Mouse (Mus musculus) limb, embryonic 14.5 days (tissue): ENCODE measurements around the gene Senp6. TPM values are rescaled to one million over a fixed set of nuclear protein-coding genes. Genes with fewer than 3 reads are reported as not detected.

ENCODE experiments used
- ATAC-seq: fragments of 200-750 bp; cut with Nextera tagmentation; 2 replicates; pipeline ENCODE4 v1.8.0; 2017; ENCODE audit warnings: low read depth, moderate number of reproducible peaks, moderate TSS enrichment; ENCODE audit not compliant: low FRiP score
- DNase-seq: peaks from one replicate; pipeline ENCODE4 v3.0.0-alpha.2; 2015; ENCODE audit warnings: low spot score
- H3K27ac ChIP-seq: fragments of 300-500 bp; sonication (generic); replicated peaks from 2 replicates; pipeline ENCODE4 v1.5.1; 2014; ENCODE audit warnings: low read depth, mild to moderate bottlenecking, low read length, moderate library complexity, mixed read lengths
- H3K27me3 ChIP-seq: fragments of 300-500 bp; sonication (generic); 2 replicates; pipeline ENCODE4 v1.6.1; 2014; ENCODE audit warnings: low read length, mixed read lengths; ENCODE audit not compliant: control insufficient read depth, insufficient read depth
- H3K36me3 ChIP-seq: fragments of 300-500 bp; sonication (generic); 2 replicates; pipeline ENCODE4 v1.6.1; 2014; ENCODE audit warnings: mild to moderate bottlenecking, low read length, moderate library complexity, mixed read lengths; ENCODE audit not compliant: control insufficient read depth, insufficient read depth
- H3K4me1 ChIP-seq: fragments of 300-500 bp; sonication (generic); 2 replicates; pipeline ENCODE4 v1.6.1; 2014; ENCODE audit warnings: antibody characterized with exemption, low read length, mixed read lengths; ENCODE audit not compliant: control insufficient read depth, insufficient read depth
- H3K4me2 ChIP-seq: fragments of 300-500 bp; sonication (generic); replicated peaks from 2 replicates; pipeline ENCODE4 v1.6.1; 2014; ENCODE audit warnings: low read depth, mild to moderate bottlenecking, low read length, moderate library complexity; ENCODE audit not compliant: severe bottlenecking
- H3K4me3 ChIP-seq: fragments of 300-500 bp; sonication (generic); replicated peaks from 2 replicates; pipeline ENCODE4 v1.5.1; 2014; ENCODE audit warnings: low read length
- H3K9ac ChIP-seq: fragments of 300-500 bp; sonication (generic); 2 replicates; pipeline ENCODE4 v1.6.1; 2014; ENCODE audit warnings: mild to moderate bottlenecking, low read depth, low read length, moderate library complexity; ENCODE audit not compliant: severe bottlenecking
- H3K9me3 ChIP-seq: fragments of 300-500 bp; sonication (generic); 2 replicates; pipeline ENCODE4 v1.6.1; 2016; ENCODE audit warnings: low read length; ENCODE audit not compliant: control insufficient read depth
- POLR2A ChIP-seq: fragments of 200-500 bp; IDR thresholded peaks from 2 replicates; pipeline ENCODE4 v1.8.0; 2012; ENCODE audit warnings: inconsistent platforms, mild to moderate bottlenecking, moderate library complexity, borderline replicate concordance; ENCODE audit not compliant: insufficient read depth, insufficient read length; ENCODE audit errors: extremely low read depth
- WGBS: fragments of 180-500 bp; shearing (Covaris S2); extraction: QIAGEN DNeasy Blood & Tissue Kit; methylation state at CpG from one replicate; pipeline ENCODE4 v1.1.7; 2014; 5-methylcytosine and 5-hydroxymethylcytosine counted together
- polyA plus RNA-seq, 2 experiments: library from polyadenylated mRNA; depleted of rRNA in 1 of 2; stranded (reverse) in 1 of 2; unstranded in 1 of 2; fragments of >200 nt; fragmentation: Nextera tagmentation in 1 of 2; extraction: Ambion mirVana in 1 of 2; gene quantifications; 2 replicates each; pipeline versions ENCODE4 v1.2.1 to v1.2.3; 2012 to 2014

Gene Senp6
- polyA plus RNA-seq, 2 experiments = 72.9 to 80.8 TPM

DNA sequence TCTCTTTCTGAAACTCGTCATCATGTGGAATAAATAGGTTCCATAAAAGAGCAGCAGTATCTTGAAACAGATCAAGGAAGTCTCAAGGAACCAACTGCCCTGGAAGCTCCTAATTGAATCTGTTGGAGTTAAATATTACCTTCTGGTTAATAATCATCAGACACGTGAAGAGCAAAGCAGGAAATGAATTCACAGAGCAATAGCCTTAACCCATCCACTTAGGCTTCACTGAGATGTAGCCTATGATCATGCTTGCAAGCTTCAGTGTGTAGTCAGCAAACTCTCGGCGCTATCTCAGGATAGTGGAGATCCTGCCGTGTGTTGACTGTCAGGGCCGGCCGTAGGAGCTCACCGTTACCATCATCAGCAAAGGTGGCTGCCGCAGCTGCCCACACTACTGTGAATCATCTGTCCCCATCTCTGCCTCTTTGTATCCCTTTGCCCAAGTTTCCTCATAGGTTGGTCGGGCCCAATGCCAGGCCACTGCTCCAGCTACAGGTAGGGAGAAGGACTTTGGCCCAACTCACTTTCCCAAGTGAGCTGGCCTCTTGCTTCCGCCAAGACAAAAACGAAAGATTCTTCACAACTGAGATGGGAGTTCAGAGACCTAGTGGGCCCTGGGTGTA, 91.2 kb downstream of the Senp6 start:
- no peaks in the 10 kb centered on the region for H3K36me3 ChIP-seq
- ATAC-seq = no peak
- H3K9me3 ChIP-seq = no peaks in the 10 kb centered on the region
- no peaks in the 10 kb centered on the region for H3K27me3 ChIP-seq
- DNase-seq = no peak
- no peak overlapping the region for H3K4me2 ChIP-seq
- no peak overlapping the region for H3K27ac ChIP-seq
- H3K9ac ChIP-seq = no peak overlapping the region
- no peaks in the 10 kb centered on the region for H3K4me1 ChIP-seq
- WGBS = 86% methylated on average over 12 of the region's 12 CpGs
- TF ChIP-seq POLR2A = no peak
- no peak overlapping the region for H3K4me3 ChIP-seq

DNA sequence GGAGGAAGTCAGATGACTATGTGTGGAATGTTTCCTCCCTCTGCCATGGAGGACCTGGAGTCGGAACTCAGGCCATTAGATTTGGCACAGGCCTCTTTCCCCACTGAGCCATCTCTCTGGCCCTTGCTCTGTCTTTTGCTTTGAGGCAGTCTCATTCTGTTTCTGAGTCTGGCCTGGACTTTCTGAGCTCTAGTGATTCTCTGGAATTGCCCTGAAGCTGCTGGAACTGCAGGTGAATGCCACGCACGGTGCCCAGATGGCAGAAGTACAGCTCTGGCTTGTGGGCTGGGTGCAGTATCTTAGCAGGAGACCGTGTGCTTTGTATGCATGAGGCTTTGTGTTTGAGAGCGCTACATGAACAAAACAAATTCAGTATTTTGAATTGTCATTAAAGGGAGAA, 92.2 kb downstream of the Senp6 start:
- WGBS = 84% methylated on average over 5 of the region's 5 CpGs
- no peak overlapping the region for H3K4me3 ChIP-seq
- no peaks in the 10 kb centered on the region for H3K9me3 ChIP-seq
- DNase-seq = no peak
- H3K27ac ChIP-seq = no peak overlapping the region
- ATAC-seq = no peak
- H3K27me3 ChIP-seq = no peaks in the 10 kb centered on the region
- no peak overlapping the region for H3K9ac ChIP-seq
- H3K4me2 ChIP-seq = no peak overlapping the region
- no peak for TF ChIP-seq POLR2A
- H3K36me3 ChIP-seq = no peaks in the 10 kb centered on the region
- no peaks in the 10 kb centered on the region for H3K4me1 ChIP-seq

DNA sequence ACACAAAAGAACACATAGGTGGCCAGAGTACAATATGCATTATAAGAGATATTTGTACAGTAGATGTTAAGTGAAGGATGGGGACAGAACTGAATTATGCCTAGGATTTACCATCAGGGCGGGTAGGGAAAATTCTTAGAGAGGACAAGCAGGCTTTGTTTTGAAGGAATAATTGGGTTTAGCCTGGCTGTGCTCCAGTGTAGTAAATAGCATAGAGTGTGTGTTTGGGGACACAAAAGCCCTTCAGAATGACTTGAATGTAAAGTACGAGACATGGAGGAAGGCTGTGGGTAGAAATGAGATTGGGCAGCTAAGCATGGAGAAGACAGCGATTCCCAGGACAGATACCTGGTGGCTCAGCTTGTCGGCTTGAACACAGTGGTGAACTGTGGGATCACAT, 94.7 kb downstream of the Senp6 start:
- Histone ChIP-seq H3K4me3 (no peak overlapping the region), H3K27ac (no peak overlapping the region), H3K9ac (no peak overlapping the region), H3K36me3 (no peaks in the 10 kb centered on the region), H3K4me2 (no peak overlapping the region), H3K27me3 (no peaks in the 10 kb centered on the region), H3K4me1 (0 out of 2 replicates have a peak, but pooled peaks cover 5% of the 10 kb centered on the region), H3K9me3 (no peaks in the 10 kb centered on the region)
- DNase-seq (no peak), ATAC-seq (no peak)
- WGBS = 74% methylated on average over 4 of the region's 4 CpGs
- TF ChIP-seq POLR2A = no peak

DNA sequence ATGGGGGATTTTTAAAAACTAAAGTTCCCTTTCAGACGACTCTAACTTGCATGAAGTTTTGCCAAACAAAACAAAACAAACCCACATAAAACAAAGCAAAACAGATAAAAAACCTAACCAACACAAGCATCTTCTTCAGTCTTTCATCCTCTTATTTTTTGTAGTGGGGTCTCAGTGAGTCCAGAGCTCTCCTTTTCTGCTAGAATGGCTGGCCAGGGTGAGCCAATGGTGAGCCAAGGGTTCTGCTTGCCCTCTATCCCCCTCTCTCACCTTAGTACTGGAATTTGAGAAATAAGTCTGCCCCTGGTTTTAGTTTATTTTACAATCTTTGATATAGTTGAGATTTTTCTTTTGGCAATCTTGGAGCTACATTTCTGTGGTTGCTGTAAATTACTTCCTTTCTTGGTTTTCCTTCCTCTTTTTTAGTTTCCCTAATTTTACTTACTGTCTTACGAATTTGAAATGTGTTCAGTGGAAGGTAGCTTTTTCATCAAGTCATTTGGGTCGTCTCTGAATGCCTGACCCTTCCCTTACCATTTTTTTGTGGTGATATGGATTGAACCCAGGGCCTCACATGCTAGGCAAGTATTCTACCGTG, 96.5 kb downstream of the Senp6 start:
- Histone ChIP-seq H3K9me3 (no peaks in the 10 kb centered on the region), H3K27me3 (no peaks in the 10 kb centered on the region), H3K4me1 (0 out of 2 replicates have a peak, but pooled peaks cover 6% of the 10 kb centered on the region), H3K4me3 (no peak overlapping the region), H3K27ac (no peak overlapping the region), H3K9ac (no peak overlapping the region), H3K36me3 (no peaks in the 10 kb centered on the region), H3K4me2 (no peak overlapping the region)
- ATAC-seq (no peak), DNase-seq (no peak)
- 78% methylated on average over 4 of the region's 4 CpGs for whole genome bisulfite sequencing
- TF ChIP-seq POLR2A = no peak

DNA sequence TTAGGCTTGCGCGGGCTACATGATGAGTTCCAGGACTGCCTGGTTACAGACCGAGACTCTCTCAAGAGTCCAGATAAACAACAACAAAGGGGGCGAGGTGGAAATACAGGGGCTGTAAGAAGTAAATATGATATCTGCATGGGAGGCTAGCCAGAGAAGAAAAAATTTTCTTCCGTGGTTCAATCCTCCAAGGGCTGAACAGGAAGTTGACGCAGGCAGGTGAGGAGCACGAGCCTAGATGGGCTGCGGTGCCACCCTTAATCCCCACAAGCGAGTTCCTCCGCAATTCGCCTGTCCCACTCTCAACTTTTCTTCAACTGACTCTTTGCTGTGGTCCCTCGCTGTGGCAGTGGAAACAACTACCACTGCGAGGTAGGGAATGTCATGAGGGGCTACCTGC, 97.5 kb downstream of the Senp6 start:
- DNase-seq = no peak
- Histone ChIP-seq H3K36me3 (no peaks in the 10 kb centered on the region), H3K4me1 (0 out of 2 replicates have a peak, but pooled peaks cover 6% of the 10 kb centered on the region), H3K9me3 (no peaks in the 10 kb centered on the region), H3K4me3 (peak overlapping the region; percentile 77), H3K9ac (0 out of 2 replicates have a peak overlapping the region, but pooled peaks have one; percentile 8), H3K27ac (no peak overlapping the region), H3K27me3 (no peaks in the 10 kb centered on the region), H3K4me2 (peak overlapping the region; percentile 88)
- TF ChIP-seq POLR2A = no peak
- ATAC-seq = no peak; the same call in 1 of the 2 replicates
- WGBS = 2% methylated on average over 13 of the region's 13 CpGs
